Mouse (Mus musculus): ENCODE measurements around the gene Rhbdl3. TPM values are rescaled to one million over a fixed set of nuclear protein-coding genes. Genes with fewer than 3 reads are reported as not detected.
"Not testable (repeated sequence)": the region's sequence is repeated elsewhere in the genome, so short reads cannot be mapped to it uniquely, and the experiment has no call there.

Gene Rhbdl3
- polyA plus RNA-seq, 1 experiment from 2014 or later, result 0.59 TPM

GRCm38 (mm10) chr11:80351832-80352430, 51.2 kb downstream of the Rhbdl3 start:
- no peaks in the 10 kb centered on the region for H3K36me3 ChIP-seq
- no peak for ATAC-seq (ENCODE audit: insufficient number of reproducible peaks, low FRiP score)
- H3K4me1 ChIP-seq (replicated peaks), result no peaks in the 10 kb centered on the region
- WGBS, result 71% methylated on average over 5 of the region's 5 CpGs
- peaks cover 9% of the 10 kb centered on the region for H3K27me3 ChIP-seq (replicated peaks)
- H3K9ac ChIP-seq, result no peak overlapping the region
- H3K27ac ChIP-seq (ENCODE audit: poor library complexity, severe bottlenecking), result no peak overlapping the region
- no peaks in the 10 kb centered on the region for H3K9me3 ChIP-seq (replicated peaks)
- H3K4me2 ChIP-seq, result no peak overlapping the region
- H3K4me3 ChIP-seq, result no peak overlapping the region

- H3K4me2 ChIP-seq, result no peak overlapping the region
- ATAC-seq (ENCODE audit: insufficient number of reproducible peaks, low FRiP score), result no peak
- WGBS, result 30% methylated on average over 4 of the region's 4 CpGs
- peaks cover 9% of the 10 kb centered on the region for H3K27me3 ChIP-seq (replicated peaks)
- no peak overlapping the region for H3K9ac ChIP-seq
- no peaks in the 10 kb centered on the region for H3K9me3 ChIP-seq (replicated peaks)
- no peaks in the 10 kb centered on the region for H3K4me1 ChIP-seq (replicated peaks)
- H3K4me3 ChIP-seq, result no peak overlapping the region
- H3K36me3 ChIP-seq, result peaks cover 10% of the 10 kb centered on the region; the same call in 1 of the 2 replicates
- H3K27ac ChIP-seq (ENCODE audit: poor library complexity, severe bottlenecking), result no peak overlapping the region
These were observed 54.1 kb downstream of the Rhbdl3 start for GRCm38 (mm10) chr11:80354832-80355231.

DNA sequence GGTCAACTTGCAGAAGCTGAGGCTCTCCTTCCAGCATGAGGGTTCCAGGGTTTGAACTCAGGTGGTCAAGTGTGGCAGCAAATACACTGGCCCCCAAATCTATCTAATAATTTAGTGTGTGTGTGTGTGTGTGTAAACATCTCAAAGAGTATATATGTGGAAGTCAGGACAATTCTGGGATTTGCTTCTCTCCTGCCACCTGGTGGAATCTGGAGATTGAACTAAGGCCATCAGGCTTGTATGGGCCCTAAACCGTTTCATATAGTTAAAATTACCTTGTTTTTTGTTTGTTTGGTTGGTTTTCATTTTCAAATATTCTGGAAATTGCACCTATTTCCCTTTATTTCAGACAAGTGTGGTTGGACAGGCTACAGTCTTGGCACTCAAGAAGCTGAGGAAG, 68.2 kb downstream of the Rhbdl3 start:
- 94% methylated on average over 1 of the region's 1 CpGs for WGBS
- H3K4me3 ChIP-seq, result no peak overlapping the region

DNA sequence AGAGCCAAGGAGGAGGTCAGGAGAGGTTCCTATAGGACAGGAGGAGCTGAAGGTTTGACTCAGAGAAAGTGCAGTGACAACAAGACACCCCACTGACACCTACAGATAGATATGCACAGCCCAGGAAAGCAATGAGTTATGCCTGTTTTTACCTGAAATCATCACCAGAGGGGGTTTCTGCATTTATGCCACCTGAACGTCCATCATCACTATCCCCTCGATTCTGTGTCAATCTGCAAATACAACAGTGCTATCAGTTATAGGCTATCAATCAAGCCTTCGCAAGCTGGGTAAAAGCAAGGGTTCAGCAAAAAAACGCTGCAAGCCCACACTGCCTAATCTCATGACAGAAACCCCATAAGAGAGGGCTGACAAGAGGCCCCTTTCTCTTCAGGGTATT, 75.9 kb downstream of the Rhbdl3 start:
- H3K27ac ChIP-seq (ENCODE audit: poor library complexity, severe bottlenecking), result no peak overlapping the region
- no peak for ATAC-seq (ENCODE audit: insufficient number of reproducible peaks, low FRiP score)
- H3K9me3 ChIP-seq (replicated peaks), result no peaks in the 10 kb centered on the region
- H3K4me1 ChIP-seq (replicated peaks), result 0 out of 2 replicates have a peak, but pooled peaks cover 4% of the 10 kb centered on the region
- peaks cover 31% of the 10 kb centered on the region for H3K36me3 ChIP-seq
- H3K4me3 ChIP-seq, result no peak overlapping the region
- no peaks in the 10 kb centered on the region for H3K27me3 ChIP-seq (replicated peaks)
- WGBS, result 68% methylated on average over 4 of the region's 4 CpGs
- no peak overlapping the region for H3K9ac ChIP-seq
- 0 out of 2 replicates have a peak overlapping the region, but pooled peaks have one; percentile 78 for H3K4me2 ChIP-seq

More for the DNA sequence above, 68.2 kb downstream of the Rhbdl3 start:
- no peaks in the 10 kb centered on the region for H3K27me3 ChIP-seq (replicated peaks)
- H3K27ac ChIP-seq (ENCODE audit: poor library complexity, severe bottlenecking), result no peak overlapping the region
- H3K9ac ChIP-seq, result no peak overlapping the region
- no peak for ATAC-seq (ENCODE audit: insufficient number of reproducible peaks, low FRiP score)
- H3K4me2 ChIP-seq, result no peak overlapping the region
- no peaks in the 10 kb centered on the region for H3K4me1 ChIP-seq (replicated peaks)
- no peaks in the 10 kb centered on the region for H3K9me3 ChIP-seq (replicated peaks)
- H3K36me3 ChIP-seq, result peaks cover 69% of the 10 kb centered on the region

- 0 out of 2 replicates have a peak, but pooled peaks cover 4% of the 10 kb centered on the region for H3K4me1 ChIP-seq (replicated peaks)
- H3K4me3 ChIP-seq, result peak within 1 kb of the TSS; percentile 93
- WGBS, result 2% methylated on average over 42 of the region's 43 CpGs
- peak within 1 kb of the TSS; percentile 78 for H3K4me2 ChIP-seq
- peak; percentile 77 for ATAC-seq (ENCODE audit: insufficient number of reproducible peaks, low FRiP score)
- peak within 1 kb of the TSS; percentile 84 for H3K27ac ChIP-seq (ENCODE audit: poor library complexity, severe bottlenecking)
- H3K27me3 ChIP-seq (replicated peaks), result no peaks in the 10 kb centered on the region
- peak within 1 kb of the TSS; percentile 97 for H3K9ac ChIP-seq
- H3K9me3 ChIP-seq (replicated peaks), result no peaks in the 10 kb centered on the region
- peaks cover 26% of the 10 kb centered on the region for H3K36me3 ChIP-seq
These were observed 77.2 kb downstream of the Rhbdl3 start, which contains the start of gene 5730455P16Rik for GRCm38 (mm10) chr11:80377712-80378451. TSS of gene 5730455P16Rik (minus strand) at chr11:80378034.

DNA sequence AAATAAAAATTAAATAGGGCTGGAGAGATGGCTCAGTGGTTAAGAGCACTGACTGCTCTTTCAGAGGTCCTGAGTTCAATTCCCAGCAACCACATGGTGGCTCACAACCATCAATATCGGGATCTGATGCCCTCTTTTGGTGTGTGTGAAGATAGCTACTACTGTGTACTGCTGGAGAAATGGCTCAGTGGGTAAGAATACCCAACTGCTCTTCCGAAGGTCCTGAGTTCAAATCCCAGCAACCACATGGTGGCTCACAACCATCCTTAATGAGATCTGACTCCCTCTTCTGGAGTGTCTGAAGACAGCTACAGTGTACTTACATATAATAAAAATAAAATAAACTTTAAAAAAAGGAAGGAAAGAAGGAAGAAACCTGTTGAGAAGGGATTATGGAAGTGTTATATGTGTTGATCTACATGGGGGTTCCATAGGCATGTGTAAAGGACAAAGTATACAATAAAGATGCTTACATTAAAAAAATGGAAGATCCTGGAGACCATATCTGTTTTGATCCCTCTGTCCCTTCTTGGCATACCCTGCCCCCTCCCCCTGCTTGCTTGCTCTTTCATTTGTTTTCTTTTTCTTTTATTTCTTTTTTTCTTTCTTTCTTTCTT, 77.8 kb downstream of the Rhbdl3 start:
- not testable (repeated sequence) for H3K27ac ChIP-seq (ENCODE audit: poor library complexity, severe bottlenecking); H3K4me1 ChIP-seq (replicated peaks); H3K27me3 ChIP-seq (replicated peaks); H3K9me3 ChIP-seq (replicated peaks); ATAC-seq (ENCODE audit: insufficient number of reproducible peaks, low FRiP score)
- Histone ChIP-seq H3K9ac (peak overlapping the region; percentile 97), H3K4me2 (peak overlapping the region; percentile 78), H3K4me3 (peak overlapping the region; percentile 93), H3K36me3 (peaks cover 19% of the 10 kb centered on the region)
- 56% methylated on average over 2 of the region's 2 CpGs for WGBS

GRCm38 (mm10) chr11:80379184-80379583, 78.5 kb downstream of the Rhbdl3 start:
- 94% methylated on average over 7 of the region's 7 CpGs for WGBS
- not testable (repeated sequence) for H3K27ac ChIP-seq (ENCODE audit: poor library complexity, severe bottlenecking); H3K27me3 ChIP-seq (replicated peaks); H3K4me1 ChIP-seq (replicated peaks); H3K4me2 ChIP-seq; H3K4me3 ChIP-seq; H3K9me3 ChIP-seq (replicated peaks); H3K9ac ChIP-seq; ATAC-seq (ENCODE audit: insufficient number of reproducible peaks, low FRiP score)
- H3K36me3 ChIP-seq, result peaks cover 13% of the 10 kb centered on the region; the same call in 1 of the 2 replicates

DNA sequence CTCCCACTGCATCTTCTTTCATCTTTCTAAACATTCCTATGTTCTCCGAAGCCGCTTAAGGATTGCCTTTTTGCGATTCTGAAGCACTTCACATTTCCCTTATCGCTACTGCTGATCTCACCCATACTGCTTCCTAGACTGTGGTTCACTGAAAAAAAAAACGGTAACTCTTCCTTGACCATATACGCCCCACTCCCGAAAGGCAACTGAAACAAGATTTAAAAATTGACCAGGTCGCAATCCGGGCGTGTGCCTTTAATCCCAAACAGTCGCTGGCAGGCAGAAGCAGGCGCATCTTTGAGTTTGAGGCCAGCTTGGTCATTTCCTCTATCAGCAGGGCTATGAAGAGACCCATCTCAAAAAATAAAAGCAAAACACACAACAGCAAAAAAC, 81.9 kb downstream of the Rhbdl3 start:
- Histone ChIP-seq H3K9ac (peak overlapping the region; percentile 98), H3K27me3 (replicated peaks) (no peaks in the 10 kb centered on the region), H3K4me3 (peak overlapping the region; percentile 97), H3K27ac (ENCODE audit: poor library complexity, severe bottlenecking) (peak overlapping the region; percentile 90), H3K9me3 (replicated peaks) (no peaks in the 10 kb centered on the region), H3K4me2 (peak overlapping the region; percentile 70), H3K36me3 (peaks cover 15% of the 10 kb centered on the region), H3K4me1 (replicated peaks) (peaks cover 19% of the 10 kb centered on the region)
- WGBS, result 6% methylated on average over 12 of the region's 12 CpGs
- no peak for ATAC-seq (ENCODE audit: insufficient number of reproducible peaks, low FRiP score)

DNA sequence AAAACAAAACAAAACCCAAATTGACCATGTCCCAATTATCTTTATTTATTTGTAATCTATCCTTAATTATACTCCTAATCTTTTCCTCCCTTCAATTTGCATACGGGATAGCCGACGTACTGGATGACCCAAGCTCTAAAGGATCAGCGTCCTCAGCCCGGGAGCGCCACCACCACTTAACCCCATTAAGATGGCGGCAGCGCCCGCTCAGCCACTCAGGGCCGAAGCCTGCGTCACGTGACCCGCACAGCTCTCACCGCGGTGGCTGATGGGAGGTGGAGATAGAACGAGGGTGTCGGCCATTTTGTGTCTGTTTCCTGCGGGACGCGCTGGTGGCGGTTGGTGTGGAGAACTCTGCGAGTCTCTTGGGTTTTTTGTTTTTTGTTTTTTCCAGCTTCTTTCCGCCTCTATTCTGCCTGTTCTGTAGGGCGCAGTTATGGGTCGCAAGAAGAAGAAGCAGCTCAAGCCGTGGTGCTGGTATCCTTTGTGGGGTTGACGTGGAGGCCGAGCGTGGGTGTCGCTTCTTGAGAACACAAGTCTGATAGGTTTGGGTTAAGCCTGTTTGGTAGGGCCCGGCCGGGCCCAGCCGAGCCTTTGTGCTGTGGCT, 82.4 kb downstream of the Rhbdl3 start, which contains the start of gene Zfp207:
Gene Zfp207 (plus strand): TSS at position 261 of the 607 bp plus-strand sequence.
- peak within 1 kb of the TSS; percentile 98 for H3K9ac ChIP-seq
- no peaks in the 10 kb centered on the region for H3K27me3 ChIP-seq (replicated peaks)
- WGBS, result under 1% methylated on average over 33 of the region's 33 CpGs
- H3K4me2 ChIP-seq, result peak within 1 kb of the TSS; percentile 85
- H3K27ac ChIP-seq (ENCODE audit: poor library complexity, severe bottlenecking), result peak within 1 kb of the TSS; percentile 90
- peaks cover 20% of the 10 kb centered on the region for H3K36me3 ChIP-seq
- peak within 1 kb of the TSS; percentile 97 for H3K4me3 ChIP-seq
- no peaks in the 10 kb centered on the region for H3K9me3 ChIP-seq (replicated peaks)
- ATAC-seq (ENCODE audit: insufficient number of reproducible peaks, low FRiP score), result peak; percentile 95
- H3K4me1 ChIP-seq (replicated peaks), result peaks cover 19% of the 10 kb centered on the region

DNA sequence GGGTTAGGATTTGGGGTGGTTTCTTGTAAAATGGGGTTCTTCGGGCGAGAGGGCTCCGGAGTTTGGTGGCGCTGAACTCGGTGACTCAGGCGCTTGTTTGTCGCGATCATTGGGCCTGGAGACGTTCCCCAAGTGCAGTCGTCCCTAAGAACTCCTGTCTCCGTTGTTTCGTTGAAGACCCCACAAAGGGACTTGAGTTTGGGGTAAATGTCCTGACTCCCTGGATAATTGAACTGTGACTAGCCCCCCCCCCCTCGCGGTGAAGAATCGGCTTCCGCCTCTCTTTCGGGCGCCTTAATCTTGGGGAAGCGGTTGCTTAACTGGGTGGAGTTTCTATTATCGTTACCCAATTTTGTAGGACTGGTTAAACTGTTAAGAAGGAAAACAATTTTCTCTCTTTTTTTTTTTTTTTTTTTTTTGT, 82.9 kb downstream of the Rhbdl3 start:
- H3K27me3 ChIP-seq (replicated peaks), result no peaks in the 10 kb centered on the region
- H3K27ac ChIP-seq (ENCODE audit: poor library complexity, severe bottlenecking), result peak overlapping the region; percentile 90
- peaks cover 19% of the 10 kb centered on the region for H3K4me1 ChIP-seq (replicated peaks)
- peak; percentile 41 for ATAC-seq (ENCODE audit: insufficient number of reproducible peaks, low FRiP score)
- H3K9ac ChIP-seq, result peak overlapping the region; percentile 98
- H3K4me2 ChIP-seq, result 0 out of 2 replicates have a peak overlapping the region, but pooled peaks have one; percentile 19
- peak overlapping the region; percentile 97 for H3K4me3 ChIP-seq
- H3K36me3 ChIP-seq, result peaks cover 25% of the 10 kb centered on the region
- 0% methylated on average over 20 of the region's 20 CpGs for WGBS
- no peaks in the 10 kb centered on the region for H3K9me3 ChIP-seq (replicated peaks)

GRCm38 (mm10) chr11:80384461-80384860, 83.7 kb downstream of the Rhbdl3 start:
- H3K27ac ChIP-seq (ENCODE audit: poor library complexity, severe bottlenecking), result no peak overlapping the region; the same call in 1 of the 2 replicates
- H3K4me1 ChIP-seq (replicated peaks), result peaks cover 19% of the 10 kb centered on the region
- H3K4me2 ChIP-seq, result peak overlapping the region; percentile 85
- H3K36me3 ChIP-seq, result peaks cover 31% of the 10 kb centered on the region
- H3K9ac ChIP-seq, result peak overlapping the region; percentile 77
- ATAC-seq (ENCODE audit: insufficient number of reproducible peaks, low FRiP score), result no peak
- no peaks in the 10 kb centered on the region for H3K9me3 ChIP-seq (replicated peaks)
- H3K4me3 ChIP-seq, result peak overlapping the region; percentile 69
- H3K27me3 ChIP-seq (replicated peaks), result no peaks in the 10 kb centered on the region
